17 mouse cellular contexts compared by ENCODE assay signal in the genomic region with DNA sequence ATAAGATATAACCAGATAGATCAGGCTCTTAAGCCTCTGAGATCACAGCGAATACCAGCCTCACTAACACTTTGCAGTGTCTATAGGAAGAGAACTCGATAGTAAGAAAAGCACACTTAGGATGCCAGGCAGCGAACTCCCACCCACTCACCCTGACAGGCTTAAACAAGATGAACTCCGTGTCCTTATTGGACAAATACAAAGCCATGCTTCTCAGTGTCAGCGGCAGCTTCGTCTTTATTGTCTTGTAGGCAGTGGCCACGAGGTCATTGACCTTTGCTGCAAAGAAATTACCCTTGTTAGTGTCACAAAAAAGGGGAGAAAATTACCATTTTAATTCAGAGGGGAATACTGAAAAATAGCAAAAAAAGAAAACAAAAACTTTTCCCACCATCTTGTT.
"Had no signal": no experiment of that assay in that cellular context is flagged by ENCODE, and none has a peak within 500 bp of the region (broad histone marks: within the 10 kb centered on the region; RNA-seq: fewer than 3 reads in every experiment).

No protein-coding gene starts in this region.

- ATAC-seq: intestine, embryonic 15.5 days; lung, postnatal 0 days had no signal

- H3K27me3 ChIP-seq: intestine, embryonic 15.5 days; limb, embryonic 13.5 days; midbrain, embryonic 12.5 days; neural tube, embryonic 12.5 days had no signal

- DNase-seq: kidney, adult 18-20 months; left cerebral cortex, postnatal 4 days; lung, adult 2 months; lung, postnatal 36 days; retina, postnatal 1 day; right cerebral cortex, postnatal 4 days; spleen, adult 18-20 months; thymus, adult 18-20 months; thymus, postnatal 14 days had no signal

- H3K9me3 ChIP-seq: intestine, embryonic 15.5 days; limb, embryonic 13.5 days; midbrain, embryonic 12.5 days; neural tube, embryonic 12.5 days had no signal

- H3K4me2 ChIP-seq: intestine, embryonic 15.5 days; limb, embryonic 13.5 days; midbrain, embryonic 12.5 days; neural tube, embryonic 12.5 days had no signal

- H3K4me3 ChIP-seq: intestine, embryonic 15.5 days; layer of hippocampus, adult 2 months; limb, embryonic 13.5 days; midbrain, embryonic 12.5 days; myocyte; neural tube, embryonic 12.5 days had no signal

- H3K4me1 ChIP-seq: intestine, embryonic 15.5 days; limb, embryonic 13.5 days; midbrain, embryonic 12.5 days had no signal

- H3K27ac ChIP-seq: intestine, embryonic 15.5 days; layer of hippocampus, adult 2 months; limb, embryonic 13.5 days; liver, embryonic 14.5 days; midbrain, embryonic 12.5 days; neural tube, embryonic 12.5 days had no signal

- H3K9ac ChIP-seq: intestine, embryonic 15.5 days; limb, embryonic 13.5 days; liver, embryonic 14.5 days; midbrain, embryonic 12.5 days; neural tube, embryonic 12.5 days had no signal
